Mouse (Mus musculus): ENCODE results near the gene Rcc2. TPM values are rescaled to one million over a fixed set of nuclear protein-coding genes. Genes with fewer than 3 reads are reported as not detected.

Gene Rcc2
- total RNA-seq, 2 experiments from 2014 or later = 19.6 to 27.0 TPM

DNA sequence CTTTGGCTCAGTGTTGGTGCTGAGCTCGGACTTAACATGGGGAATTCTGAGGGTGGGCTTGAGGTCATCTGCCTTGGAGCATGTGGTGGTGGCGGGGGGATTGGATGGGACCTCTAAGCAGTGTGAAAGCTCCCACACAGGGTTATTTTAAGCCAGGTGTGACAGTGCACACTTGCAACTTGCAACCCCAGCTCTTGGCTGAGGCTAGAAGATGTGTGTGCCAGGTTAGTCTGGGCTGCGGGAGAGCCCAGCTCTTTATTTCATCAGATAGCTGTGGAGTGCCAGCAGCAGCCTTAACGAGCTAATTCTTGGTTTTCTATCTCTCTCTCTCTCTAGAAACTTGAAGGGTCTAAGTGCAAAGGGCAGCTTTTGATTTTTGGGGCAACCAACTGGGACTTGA lies 7.3 kb downstream of the Rcc2 start:
- no peak for DNase-seq
- intact Hi-C loops (cut with DNase I) = no loop called here

DNA sequence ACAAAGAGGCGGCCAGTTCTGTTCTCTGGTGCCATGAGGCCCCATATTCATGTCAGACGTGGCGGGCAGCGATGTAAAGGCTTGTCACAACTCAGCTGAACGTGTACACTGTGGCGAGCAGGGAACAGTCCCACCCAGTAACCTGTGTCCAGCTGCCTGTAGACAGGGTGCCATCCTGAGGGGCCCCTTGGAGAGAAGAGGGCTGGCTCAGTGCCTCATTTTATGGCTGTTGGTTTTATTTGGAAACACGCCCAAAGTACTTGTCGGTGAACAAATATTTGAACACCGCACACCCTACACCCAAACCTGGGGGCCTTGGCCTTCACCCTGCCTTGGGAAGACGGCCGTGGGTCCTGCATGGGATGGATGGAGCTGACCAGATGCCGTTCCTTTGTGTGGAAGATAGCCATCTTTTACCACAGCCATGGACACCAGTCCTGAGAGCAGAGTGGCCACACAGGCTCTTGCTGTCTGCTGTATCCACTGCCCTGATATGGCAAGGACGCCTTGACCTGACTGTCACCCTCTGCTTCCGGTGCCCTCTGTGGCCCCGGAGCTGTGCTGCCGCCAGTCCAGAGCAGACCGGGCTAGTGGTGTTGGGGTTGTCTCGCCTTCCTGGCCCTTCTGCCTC lies 8.1 kb downstream of the Rcc2 start:
- intact Hi-C loops (cut with DNase I) = no loop called here
- no peak for DNase-seq

DNA sequence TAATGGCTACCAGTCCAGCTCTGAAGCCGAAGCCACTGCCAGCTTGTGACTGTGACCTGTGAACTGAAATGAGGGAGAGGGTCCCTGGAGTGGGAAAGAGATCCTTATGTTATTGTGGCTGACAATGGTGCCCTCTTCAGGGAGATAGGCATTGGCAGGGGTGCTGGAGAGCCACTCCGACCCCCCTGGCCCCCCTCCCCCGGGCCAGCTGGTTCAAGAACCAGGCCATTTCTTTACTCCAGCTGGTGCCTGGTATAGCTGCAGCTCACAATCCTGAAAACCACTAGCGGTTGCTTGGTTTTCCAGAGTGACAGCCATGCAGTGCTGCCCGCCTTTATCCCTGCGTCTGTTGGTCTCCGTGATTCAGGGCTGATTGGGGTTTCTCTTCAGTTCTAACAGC lies 8.8 kb downstream of the Rcc2 start:
- intact Hi-C loops (cut with DNase I) = no loop called here
- no peak for DNase-seq

DNA sequence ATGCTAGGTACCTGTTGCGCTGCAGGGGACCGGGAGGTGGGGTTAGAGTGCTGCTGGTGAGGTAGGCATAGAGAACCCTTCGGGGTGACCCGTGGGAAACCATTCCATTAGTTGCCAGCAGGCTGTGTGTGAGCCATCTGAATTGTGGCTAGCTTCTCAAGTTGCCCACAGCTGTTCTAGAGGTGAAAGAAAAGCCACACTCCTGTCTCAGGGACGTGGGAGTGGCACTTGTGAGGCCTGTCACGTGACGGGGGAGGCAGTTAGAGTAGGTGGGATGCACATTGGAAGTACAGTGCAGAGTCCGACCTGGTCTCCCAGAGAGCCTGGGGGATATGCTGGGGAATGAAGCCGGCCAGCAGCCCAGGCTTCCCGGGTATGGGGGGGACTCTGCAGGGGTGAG lies 9.3 kb downstream of the Rcc2 start:
- no peak for DNase-seq
- intact Hi-C loops (cut with DNase I) = loop anchor here (5.0 kb wide), 1 partner anchor 152 kb away; no protein-coding TSS in a partner anchor

GRCm38 (mm10) chr4:140710781-140711180 lies 10.4 kb downstream of the Rcc2 start:
- no peak for DNase-seq
- intact Hi-C loops (cut with DNase I) = loop anchor here (5.0 kb wide), 1 partner anchor 153 kb away; no protein-coding TSS in a partner anchor

GRCm38 (mm10) chr4:140711360-140711759 lies 11.0 kb downstream of the Rcc2 start:
- peak; percentile 42 to 45 for DNase-seq
- intact Hi-C loops (cut with DNase I) = loop anchor here (5.0 kb wide), 1 partner anchor 154 kb away; no protein-coding TSS in a partner anchor

- intact Hi-C loops (cut with DNase I) = loop anchor here (1.0 to 5.0 kb wide), 3 partner anchors 34 to 156 kb away; no protein-coding TSS in a partner anchor
These were observed 13.4 kb downstream of the Rcc2 start for GRCm38 (mm10) chr4:140713480-140714365.

DNA sequence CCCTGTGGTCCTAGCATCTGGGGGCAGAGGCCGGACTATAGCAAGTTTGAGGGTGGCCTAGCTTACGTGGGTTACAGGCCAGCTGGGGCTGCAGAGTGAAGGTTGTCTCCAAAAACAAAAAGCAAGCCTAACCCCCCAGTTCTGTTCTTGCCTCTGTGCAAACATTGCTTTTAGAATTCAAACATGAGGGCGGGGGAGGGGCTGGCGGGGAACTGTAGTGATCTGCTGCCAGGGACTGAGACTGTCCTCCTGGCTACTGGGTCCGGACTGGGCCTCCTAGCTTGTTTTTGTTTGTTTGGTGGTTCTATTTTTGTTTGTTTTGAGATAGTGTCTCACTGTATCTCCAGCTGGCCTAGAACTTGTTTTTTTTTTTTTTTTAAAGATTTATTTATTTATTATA lies 14.2 kb downstream of the Rcc2 start:
- no peak for DNase-seq
- intact Hi-C loops (cut with DNase I) = loop anchor here (5.0 kb wide), 1 partner anchor 157 kb away; no protein-coding TSS in a partner anchor

More at GRCm38 (mm10) chr4:140713480-140714365, 13.4 kb downstream of the Rcc2 start:
- peak; percentile 93 to 96 for DNase-seq

DNA sequence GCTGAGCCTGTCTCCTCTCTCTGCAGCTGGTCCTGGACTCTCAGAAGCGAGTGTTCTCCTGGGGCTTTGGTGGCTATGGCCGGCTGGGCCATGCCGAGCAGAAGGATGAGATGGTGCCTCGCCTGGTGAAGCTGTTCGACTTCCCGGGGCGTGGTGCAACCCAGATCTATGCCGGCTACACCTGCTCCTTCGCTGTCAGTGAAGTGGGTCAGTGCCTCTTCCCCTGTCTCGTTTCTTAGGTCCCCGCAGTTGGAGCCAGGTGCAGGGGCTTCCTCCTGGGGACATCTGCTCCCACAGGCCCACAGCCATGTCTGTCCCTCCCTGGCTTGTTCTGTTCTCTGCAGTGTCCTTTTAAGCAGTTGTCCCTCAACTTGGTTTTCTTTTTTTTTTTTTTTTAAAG lies 16.7 kb downstream of the Rcc2 start:
- no peak for DNase-seq
- intact Hi-C loops (cut with DNase I) = no loop called here

DNA sequence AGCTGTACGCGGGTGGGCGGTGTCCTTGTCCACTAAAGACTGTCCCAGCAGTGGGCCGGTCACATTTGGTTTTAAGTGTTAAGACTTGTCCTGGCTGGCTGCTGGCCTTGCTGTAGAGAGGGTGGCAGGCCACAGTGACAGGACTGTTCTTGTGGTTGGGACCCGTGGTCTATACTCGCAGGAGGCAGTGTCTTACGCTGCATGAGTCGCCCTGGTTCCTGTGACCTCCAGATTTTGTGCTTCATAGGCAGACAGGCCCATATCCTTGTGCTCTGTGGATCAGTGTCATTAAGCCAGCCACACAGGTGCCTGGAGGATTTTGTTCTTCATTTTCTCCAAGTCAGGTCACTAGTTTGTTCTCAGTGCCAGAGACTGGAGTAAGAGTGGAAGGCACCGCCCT lies 18.1 kb downstream of the Rcc2 start:
- no peak for DNase-seq
- intact Hi-C loops (cut with DNase I) = no loop called here

- intact Hi-C loops (cut with DNase I) = no loop called here
- DNase-seq = no peak
These were observed 19.8 kb downstream of the Rcc2 start for GRCm38 (mm10) chr4:140720091-140720490.

DNA sequence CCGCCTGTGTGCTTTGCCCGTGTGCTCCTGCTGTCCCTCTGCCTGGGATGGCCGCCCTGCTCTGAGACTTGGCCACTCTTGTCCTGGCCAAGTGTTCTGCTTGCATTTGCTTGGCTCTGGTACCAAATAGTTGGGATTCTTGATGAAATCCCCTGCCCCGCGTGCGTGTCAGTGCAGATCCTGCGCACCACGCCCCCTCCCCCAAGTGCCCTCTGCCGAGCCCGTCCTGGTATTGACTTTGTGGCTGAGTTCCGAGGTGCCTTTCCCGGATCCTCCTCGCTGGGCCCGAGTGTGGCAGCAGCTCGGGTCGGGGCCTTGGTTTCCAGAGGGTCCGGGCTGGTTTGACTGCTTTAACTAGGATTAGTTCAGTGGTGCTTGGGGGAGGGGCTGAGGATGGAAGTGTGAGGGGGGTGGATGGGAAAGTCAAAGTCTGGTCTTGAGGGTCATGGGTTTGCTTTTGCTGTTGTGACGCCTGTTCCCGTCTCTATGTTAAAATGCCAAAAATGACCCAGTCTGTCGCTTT lies 21.7 kb downstream of the Rcc2 start:
- intact Hi-C loops (cut with DNase I) = no loop called here
- no peak for DNase-seq

- intact Hi-C loops (cut with DNase I) = no loop called here
- DNase-seq = no peak
These were observed 22.4 kb downstream of the Rcc2 start for GRCm38 (mm10) chr4:140722710-140723109.

- intact Hi-C loops (cut with DNase I) = no loop called here
- DNase-seq = no peak
These were observed 22.9 kb downstream of the Rcc2 start for GRCm38 (mm10) chr4:140723192-140723591.

GRCm38 (mm10) chr4:140723801-140724200 lies 23.5 kb downstream of the Rcc2 start:
- intact Hi-C loops (cut with DNase I) = loop anchor here (1.0 to 2.0 kb wide), 2 partner anchors 178 to 233 kb away; no protein-coding TSS in a partner anchor
- peak; percentile 35 to 55 for DNase-seq

- intact Hi-C loops (cut with DNase I) = loop anchor here (1.0 to 2.0 kb wide), 2 partner anchors 178 to 232 kb away; no protein-coding TSS in a partner anchor
- DNase-seq = no peak
These were observed 24.4 kb downstream of the Rcc2 start for GRCm38 (mm10) chr4:140724739-140725138.

GRCm38 (mm10) chr4:140726907-140727306 lies 26.6 kb downstream of the Rcc2 start:
- intact Hi-C loops (cut with DNase I) = no loop called here
- no peak for DNase-seq

DNA sequence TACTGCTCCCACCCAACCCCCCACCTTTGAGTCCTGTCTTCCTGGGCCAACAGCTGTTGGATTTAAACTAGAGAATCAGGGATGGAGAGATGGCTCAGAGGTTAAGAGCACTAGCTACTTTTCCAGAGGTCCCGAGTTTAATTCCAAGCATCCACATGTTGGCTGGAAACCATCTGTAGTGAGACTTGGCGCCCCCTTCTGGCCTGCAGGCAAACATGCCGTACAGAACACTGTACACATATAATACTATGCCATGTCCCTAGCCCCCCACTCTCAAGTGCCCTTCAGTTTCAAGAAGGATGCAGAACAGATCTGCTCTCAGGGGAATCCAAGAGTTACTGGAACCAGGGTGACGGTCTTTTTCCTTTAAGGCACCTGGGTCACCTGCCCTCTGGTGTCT lies 31.3 kb downstream of the Rcc2 start:
- DNase-seq = no peak
- intact Hi-C loops (cut with DNase I) = no loop called here

DNA sequence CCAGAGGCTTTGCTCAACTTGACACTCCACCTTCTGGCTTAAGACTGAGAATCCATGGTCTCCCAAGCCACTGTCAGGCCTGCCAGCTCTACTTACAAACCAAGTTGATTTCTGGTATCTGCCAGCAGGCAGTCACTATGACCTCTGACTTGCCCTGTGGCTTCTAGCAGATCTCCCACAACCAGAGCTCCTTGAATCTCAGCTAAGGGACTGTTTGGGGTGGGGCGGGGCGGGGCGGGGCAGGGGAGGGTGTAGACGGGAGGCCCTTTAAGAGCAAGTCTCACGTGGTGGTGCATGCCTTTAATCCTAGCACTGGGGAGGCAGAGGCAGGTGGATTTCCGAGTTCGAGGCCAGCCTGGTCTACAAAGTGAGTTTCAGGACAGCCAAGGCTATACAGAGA lies 32.5 kb downstream of the Rcc2 start:
- DNase-seq = no peak
- intact Hi-C loops (cut with DNase I) = no loop called here

GRCm38 (mm10) chr4:140740655-140741054 lies 40.3 kb downstream of the Rcc2 start:
- intact Hi-C loops (cut with DNase I) = no loop called here
- no peak for DNase-seq

GRCm38 (mm10) chr4:140741401-140741800 lies 41.1 kb downstream of the Rcc2 start:
- DNase-seq = no peak
- intact Hi-C loops (cut with DNase I) = no loop called here

All from heart, postnatal 14 days (tissue).